Comparison of ENCODE assay signal across 30 mouse cellular contexts in genomic region chr12:55429956-55430355, GRCm38 (mm10).
"Had no signal": no experiment of that assay in that cellular context is flagged by ENCODE, and none has a peak within 500 bp of the region (broad histone marks: within the 10 kb centered on the region; RNA-seq: fewer than 3 reads in every experiment).

No protein-coding gene starts in this region.

- H3K9ac ChIP-seq: limb, embryonic 12.5 days; limb, embryonic 13.5 days; limb, embryonic 15.5 days; liver, embryonic 12.5 days; liver, embryonic 13.5 days; liver, embryonic 14.5 days; liver, embryonic 15.5 days; liver, postnatal 0 days; lung, embryonic 14.5 days; lung, embryonic 15.5 days; midbrain, embryonic 12.5 days; midbrain, embryonic 13.5 days; midbrain, embryonic 15.5 days; neural tube, embryonic 12.5 days had no signal

- H3K4me1 ChIP-seq: limb, embryonic 10.5 days; limb, embryonic 12.5 days; limb, embryonic 13.5 days; limb, embryonic 15.5 days; liver, embryonic 12.5 days; liver, embryonic 13.5 days; liver, embryonic 15.5 days; midbrain, embryonic 10.5 days; midbrain, embryonic 12.5 days; midbrain, embryonic 13.5 days; midbrain, embryonic 15.5 days; neural tube, embryonic 12.5 days had no signal

- H3K27ac ChIP-seq: limb, embryonic 10.5 days; limb, embryonic 12.5 days; limb, embryonic 13.5 days; limb, embryonic 15.5 days; liver, embryonic 12.5 days; liver, embryonic 13.5 days; liver, embryonic 14.5 days; liver, embryonic 15.5 days; lung, embryonic 15.5 days; macrophage; midbrain, embryonic 10.5 days; midbrain, embryonic 12.5 days; midbrain, embryonic 13.5 days; midbrain, embryonic 15.5 days; neural tube, embryonic 12.5 days had no signal

- H3K27me3 ChIP-seq: limb, embryonic 12.5 days; limb, embryonic 13.5 days; limb, embryonic 15.5 days; liver, embryonic 12.5 days; liver, embryonic 13.5 days; lung, embryonic 15.5 days; midbrain, embryonic 12.5 days; midbrain, embryonic 13.5 days; midbrain, embryonic 15.5 days; neural tube, embryonic 12.5 days had no signal

- H3K9me3 ChIP-seq: limb, embryonic 10.5 days; limb, embryonic 13.5 days; limb, embryonic 15.5 days; liver, embryonic 12.5 days; liver, embryonic 13.5 days; liver, embryonic 15.5 days; lung, embryonic 15.5 days; midbrain, embryonic 10.5 days; midbrain, embryonic 12.5 days; midbrain, embryonic 13.5 days; midbrain, embryonic 15.5 days; neural tube, embryonic 12.5 days had no signal

- DNase-seq: left cerebral cortex, postnatal 4 days; liver; liver, embryonic 13.5 days; liver, postnatal 0 days; lung, adult 18-20 months; lung, adult 2 months; lung, embryonic 14.5 days; lung, postnatal 10 days; lung, postnatal 14 days; lung, postnatal 36 days; lung, postnatal 4 days; midbrain, embryonic 14.5 days had no signal

- H3K4me2 ChIP-seq: limb, embryonic 12.5 days; limb, embryonic 13.5 days; limb, embryonic 15.5 days; liver, embryonic 11.5 days; liver, embryonic 12.5 days; liver, embryonic 13.5 days; liver, embryonic 15.5 days; lung, embryonic 14.5 days; lung, embryonic 15.5 days; midbrain, embryonic 11.5 days; midbrain, embryonic 12.5 days; midbrain, embryonic 13.5 days; midbrain, embryonic 15.5 days; neural tube, embryonic 12.5 days had no signal

- H3K36me3 ChIP-seq: limb, embryonic 10.5 days; limb, embryonic 12.5 days; limb, embryonic 13.5 days; limb, embryonic 15.5 days; liver, embryonic 12.5 days; liver, embryonic 13.5 days; liver, embryonic 15.5 days; lung, embryonic 15.5 days; midbrain, embryonic 10.5 days; midbrain, embryonic 12.5 days; midbrain, embryonic 13.5 days; midbrain, embryonic 15.5 days; neural tube, embryonic 12.5 days had no signal

- H3K4me3 ChIP-seq: limb, embryonic 10.5 days; limb, embryonic 12.5 days; limb, embryonic 13.5 days; limb, embryonic 15.5 days; liver, embryonic 12.5 days; liver, embryonic 13.5 days; liver, embryonic 15.5 days; lung, embryonic 15.5 days; megakaryocyte, embryonic 14.5 days; midbrain, embryonic 10.5 days; midbrain, embryonic 12.5 days; midbrain, embryonic 13.5 days; midbrain, embryonic 15.5 days; myocyte; neural tube, embryonic 12.5 days had no signal
